Mouse (Mus musculus): Measurements from ENCODE around the gene Ppp1r35. TPM values are rescaled to one million over a fixed set of nuclear protein-coding genes. Genes with fewer than 3 reads are reported as not detected.

Gene Ppp1r35
- polyA plus RNA-seq, 1 experiment from 2014 or later = 36.7 TPM

- H3K27me3 ChIP-seq (ENCODE audit: control insufficient read depth, insufficient read depth, low read length) = no peaks in the 10 kb centered on the region
- H3K36me3 ChIP-seq (ENCODE audit: control insufficient read depth, insufficient read depth, low read length) = peaks cover 23% of the 10 kb centered on the region
- no peaks in the 10 kb centered on the region for H3K9me3 ChIP-seq (ENCODE audit: control insufficient read depth, low read length)
- no peak for ATAC-seq (ENCODE audit: insufficient number of reproducible peaks, insufficient read depth, low FRiP score, low read depth)
- peaks cover 4 to 25% of the 10 kb centered on the region in 2 experiments; a peak in 3 of 4 replicates for H3K4me1 ChIP-seq (ENCODE audit: control insufficient read depth in 2 of 2, insufficient read depth in 2 of 2, low read length in 2 of 2)
- no peak overlapping the region for H3K9ac ChIP-seq (ENCODE audit: low read length)
- H3K4me3 ChIP-seq (ENCODE audit: control insufficient read depth in 1 of 2, insufficient read depth in 1 of 2, low read depth in 1 of 2, low read length in 2 of 2) = no peak overlapping the region
- peak overlapping the region in 1 of 2 experiments; percentile 68; a peak in 1 of 4 replicates for H3K27ac ChIP-seq (replicated peaks in 1 of 2; ENCODE audit: control insufficient read depth in 1 of 2, insufficient read depth in 1 of 2, low read depth in 2 of 2, low read length in 2 of 2)
- H3K4me2 ChIP-seq (ENCODE audit: low read length) = 0 out of 2 replicates have a peak overlapping the region, but pooled peaks have one; percentile 35
- 78% methylated on average over 7 of the region's 7 CpGs for WGBS
Observed at GRCm38 (mm10) chr5:137777267-137777845, 1.3 kb upstream of the Ppp1r35 start.

GRCm38 (mm10) chr5:137779053-137779933 is 644 bp downstream of the Ppp1r35 start:
- ATAC-seq (ENCODE audit: insufficient number of reproducible peaks, insufficient read depth, low FRiP score, low read depth) = peak; percentile 1; the same call in 1 of the 2 replicates
- Histone ChIP-seq H3K9ac (ENCODE audit: low read length) (peak overlapping the region; percentile 98), H3K4me3 (ENCODE audit: control insufficient read depth in 1 of 2, insufficient read depth in 1 of 2, low read depth in 1 of 2, low read length in 2 of 2) (peak overlapping the region; percentile 85 to 98), H3K4me2 (ENCODE audit: low read length) (peak overlapping the region; percentile 88), H3K36me3 (ENCODE audit: control insufficient read depth, insufficient read depth, low read length) (peaks cover 43% of the 10 kb centered on the region), H3K4me1 (ENCODE audit: control insufficient read depth in 2 of 2, insufficient read depth in 2 of 2, low read length in 2 of 2) (peaks cover 14 to 41% of the 10 kb centered on the region in 2 experiments), H3K27ac (replicated peaks in 1 of 2; ENCODE audit: control insufficient read depth in 1 of 2, insufficient read depth in 1 of 2, low read depth in 2 of 2, low read length in 2 of 2) (peak overlapping the region; percentile 56 to 90; a peak in 3 of 4 replicates), H3K27me3 (ENCODE audit: control insufficient read depth, insufficient read depth, low read length) (no peaks in the 10 kb centered on the region), H3K9me3 (ENCODE audit: control insufficient read depth, low read length) (no peaks in the 10 kb centered on the region)
- WGBS = under 1% methylated on average over 71 of the region's 83 CpGs

- 88% methylated on average over 7 of the region's 7 CpGs for WGBS
- H3K27me3 ChIP-seq (ENCODE audit: control insufficient read depth, insufficient read depth, low read length) = no peaks in the 10 kb centered on the region
- H3K9me3 ChIP-seq (ENCODE audit: control insufficient read depth, low read length) = no peaks in the 10 kb centered on the region
- H3K4me2 ChIP-seq (ENCODE audit: low read length) = no peak overlapping the region
- H3K27ac ChIP-seq (replicated peaks in 1 of 2; ENCODE audit: control insufficient read depth in 1 of 2, insufficient read depth in 1 of 2, low read depth in 2 of 2, low read length in 2 of 2) = no peak overlapping the region
- no peak for ATAC-seq (ENCODE audit: insufficient number of reproducible peaks, insufficient read depth, low FRiP score, low read depth)
- no peak overlapping the region for H3K4me3 ChIP-seq (ENCODE audit: control insufficient read depth in 1 of 2, insufficient read depth in 1 of 2, low read depth in 1 of 2, low read length in 2 of 2)
- peaks cover 20 to 44% of the 10 kb centered on the region in 2 experiments for H3K4me1 ChIP-seq (ENCODE audit: control insufficient read depth in 2 of 2, insufficient read depth in 2 of 2, low read length in 2 of 2)
- H3K36me3 ChIP-seq (ENCODE audit: control insufficient read depth, insufficient read depth, low read length) = peaks cover 50% of the 10 kb centered on the region
- H3K9ac ChIP-seq (ENCODE audit: low read length) = no peak overlapping the region
Observed at GRCm38 (mm10) chr5:137781661-137782060, 3.0 kb downstream of the Ppp1r35 start.

- peak overlapping the region; percentile 96 for H3K9ac ChIP-seq (ENCODE audit: low read length)
- WGBS = 76% methylated on average over 13 of the region's 13 CpGs
- H3K4me3 ChIP-seq (ENCODE audit: control insufficient read depth in 1 of 2, insufficient read depth in 1 of 2, low read depth in 1 of 2, low read length in 2 of 2) = peak overlapping the region in 1 of 2 experiments; percentile 63; a peak in 2 of 4 replicates
- ATAC-seq (ENCODE audit: insufficient number of reproducible peaks, insufficient read depth, low FRiP score, low read depth) = no peak
- no peak overlapping the region for H3K27ac ChIP-seq (replicated peaks in 1 of 2; ENCODE audit: control insufficient read depth in 1 of 2, insufficient read depth in 1 of 2, low read depth in 2 of 2, low read length in 2 of 2)
- H3K27me3 ChIP-seq (ENCODE audit: control insufficient read depth, insufficient read depth, low read length) = no peaks in the 10 kb centered on the region
- H3K9me3 ChIP-seq (ENCODE audit: control insufficient read depth, low read length) = no peaks in the 10 kb centered on the region
- peak overlapping the region; percentile 71 for H3K4me2 ChIP-seq (ENCODE audit: low read length)
- peaks cover 50% of the 10 kb centered on the region for H3K36me3 ChIP-seq (ENCODE audit: control insufficient read depth, insufficient read depth, low read length)
- H3K4me1 ChIP-seq (ENCODE audit: control insufficient read depth in 2 of 2, insufficient read depth in 2 of 2, low read length in 2 of 2) = peaks cover 23 to 39% of the 10 kb centered on the region in 2 experiments
Observed at GRCm38 (mm10) chr5:137782776-137783522, 4.3 kb downstream of the Ppp1r35 start.

- Histone ChIP-seq H3K4me1 (ENCODE audit: control insufficient read depth in 2 of 2, insufficient read depth in 2 of 2, low read length in 2 of 2) (peaks cover 26 to 36% of the 10 kb centered on the region in 2 experiments), H3K36me3 (ENCODE audit: control insufficient read depth, insufficient read depth, low read length) (peaks cover 50% of the 10 kb centered on the region), H3K9ac (ENCODE audit: low read length) (peak overlapping the region; percentile 96), H3K27me3 (ENCODE audit: control insufficient read depth, insufficient read depth, low read length) (no peaks in the 10 kb centered on the region), H3K4me3 (ENCODE audit: control insufficient read depth in 1 of 2, insufficient read depth in 1 of 2, low read depth in 1 of 2, low read length in 2 of 2) (peak overlapping the region; percentile 2 to 63; a peak in 3 of 4 replicates), H3K4me2 (ENCODE audit: low read length) (peak overlapping the region; percentile 71), H3K9me3 (ENCODE audit: control insufficient read depth, low read length) (no peaks in the 10 kb centered on the region), H3K27ac (replicated peaks in 1 of 2; ENCODE audit: control insufficient read depth in 1 of 2, insufficient read depth in 1 of 2, low read depth in 2 of 2, low read length in 2 of 2) (no peak overlapping the region)
- 61% methylated on average over 9 of the region's 9 CpGs for WGBS
- no peak for ATAC-seq (ENCODE audit: insufficient number of reproducible peaks, insufficient read depth, low FRiP score, low read depth)
Observed at GRCm38 (mm10) chr5:137783901-137784540, 5.4 kb downstream of the Ppp1r35 start.

- peaks cover 26 to 36% of the 10 kb centered on the region in 2 experiments for H3K4me1 ChIP-seq (ENCODE audit: control insufficient read depth in 2 of 2, insufficient read depth in 2 of 2, low read length in 2 of 2)
- peak overlapping the region; percentile 96 for H3K9ac ChIP-seq (ENCODE audit: low read length)
- H3K27ac ChIP-seq (replicated peaks in 1 of 2; ENCODE audit: control insufficient read depth in 1 of 2, insufficient read depth in 1 of 2, low read depth in 2 of 2, low read length in 2 of 2) = no peak overlapping the region
- H3K27me3 ChIP-seq (ENCODE audit: control insufficient read depth, insufficient read depth, low read length) = no peaks in the 10 kb centered on the region
- no peaks in the 10 kb centered on the region for H3K9me3 ChIP-seq (ENCODE audit: control insufficient read depth, low read length)
- H3K4me2 ChIP-seq (ENCODE audit: low read length) = peak overlapping the region; percentile 71
- no peak for ATAC-seq (ENCODE audit: insufficient number of reproducible peaks, insufficient read depth, low FRiP score, low read depth)
- peaks cover 50% of the 10 kb centered on the region for H3K36me3 ChIP-seq (ENCODE audit: control insufficient read depth, insufficient read depth, low read length)
- peak overlapping the region; percentile 62 to 63 for H3K4me3 ChIP-seq (ENCODE audit: control insufficient read depth in 1 of 2, insufficient read depth in 1 of 2, low read depth in 1 of 2, low read length in 2 of 2)
- 82% methylated on average over 14 of the region's 14 CpGs for WGBS
Observed at GRCm38 (mm10) chr5:137784546-137784945, 5.9 kb downstream of the Ppp1r35 start.

Data from heart, embryonic 14.5 days (tissue).